Comparison of ENCODE assay signal across 8 mouse cellular contexts in the genomic region with DNA sequence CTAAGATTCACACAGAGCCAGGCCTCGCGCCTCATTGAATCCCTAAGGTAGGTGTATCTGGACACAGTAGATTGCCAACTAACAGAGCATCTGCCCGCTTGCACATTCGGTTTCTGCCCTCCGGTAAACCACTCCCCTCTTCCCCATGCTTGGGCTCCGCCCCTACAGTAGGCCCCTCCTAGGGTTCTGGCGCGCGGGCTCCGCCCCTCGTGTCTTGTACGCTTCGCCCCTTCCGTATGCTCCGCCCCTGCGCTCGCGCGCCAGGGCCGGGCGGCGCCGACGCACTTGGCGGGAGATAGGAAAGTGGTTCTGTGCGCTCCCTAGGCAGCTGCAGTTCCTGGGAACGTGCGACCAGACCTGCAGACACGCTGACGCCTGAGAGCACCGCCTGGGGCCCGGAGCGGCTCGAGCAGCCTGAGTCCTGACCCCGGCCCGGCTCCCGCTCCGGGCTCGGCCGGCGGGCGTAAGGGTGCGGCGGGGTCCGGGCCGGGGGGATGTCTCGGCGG. TPM values are rescaled to one million over a fixed set of nuclear protein-coding genes. Genes with fewer than 3 reads are reported as not detected.
A peak's percentile ranks its signal among the peaks of the same experiment; 100 is the strongest.
DNase-seq lines count a peak whose midpoint lies in the region; ATAC-seq and TF ChIP-seq lines count a peak whose summit lies in the region.

A gene (plus strand): TSS at position 353 of the 506 bp plus-strand sequence.

- H3K4me1 ChIP-seq in bone marrow, adult 2 months (ENCODE audit: control insufficient read depth, insufficient read depth, low read length), result peaks cover 2% of the 10 kb centered on the region; the same call in 1 of the 2 replicates
- peaks cover 18% of the 10 kb centered on the region for H3K4me1 ChIP-seq in embryonic facial prominence, embryonic 15.5 days
- peaks cover 10% of the 10 kb centered on the region; the same call in 1 of the 2 replicates for H3K4me1 ChIP-seq in limb, embryonic 14.5 days (ENCODE audit: control insufficient read depth, insufficient read depth, low read length)
- peaks cover 7% of the 10 kb centered on the region; the same call in 1 of the 2 replicates for H3K4me1 ChIP-seq in midbrain, postnatal 0 days (ENCODE audit: insufficient read depth, low read length)

- H3K9me3 ChIP-seq in embryonic facial prominence, embryonic 15.5 days (replicated peaks), result no peaks in the 10 kb centered on the region
- H3K9me3 ChIP-seq in limb, embryonic 14.5 days (ENCODE audit: control insufficient read depth, low read length), result no peaks in the 10 kb centered on the region
- H3K9me3 ChIP-seq in midbrain, postnatal 0 days (ENCODE audit: low read length), result no peaks in the 10 kb centered on the region

- peak within 1 kb of the TSS; percentile 37; the same call in 1 of the 2 replicates for H3K9ac ChIP-seq in embryonic facial prominence, embryonic 15.5 days
- H3K9ac ChIP-seq in limb, embryonic 14.5 days (ENCODE audit: low read depth, low read length, severe bottlenecking), result peak within 1 kb of the TSS; percentile 68
- peak within 1 kb of the TSS; percentile 42 for H3K9ac ChIP-seq in midbrain, postnatal 0 days (replicated peaks; ENCODE audit: low read length, poor library complexity, severe bottlenecking)

- H3K4me2 ChIP-seq in embryonic facial prominence, embryonic 15.5 days (replicated peaks), result peak within 1 kb of the TSS; percentile 99
- peak within 1 kb of the TSS; percentile 99 for H3K4me2 ChIP-seq in limb, embryonic 14.5 days (replicated peaks; ENCODE audit: low read depth, low read length, severe bottlenecking)
- peak within 1 kb of the TSS; percentile 100 for H3K4me2 ChIP-seq in midbrain, postnatal 0 days (ENCODE audit: low read depth, low read length, poor library complexity, severe bottlenecking)

- peak within 1 kb of the TSS; percentile 82 for H3K4me3 ChIP-seq in bone marrow, adult 2 months (replicated peaks; ENCODE audit: control insufficient read depth, low read depth, low read length)
- peak within 1 kb of the TSS; percentile 73 for H3K4me3 ChIP-seq in embryonic facial prominence, embryonic 15.5 days (replicated peaks)
- H3K4me3 ChIP-seq in limb, embryonic 14.5 days (replicated peaks; ENCODE audit: low read length), result peak within 1 kb of the TSS; percentile 68
- peak within 1 kb of the TSS; percentile 55 for H3K4me3 ChIP-seq in midbrain, postnatal 0 days (ENCODE audit: low read depth, low read length)

- peak; percentile 96 for DNase-seq in 416B (ENCODE audit: low read depth)
- peak; percentile 87 for DNase-seq in heart, adult 8-10 months (ENCODE audit: low spot score)
- peak; percentile 95 for DNase-seq in kidney, adult 9 months
- peak; percentile 95 for DNase-seq in limb, embryonic 14.5 days (ENCODE audit: low spot score)
- peak; percentile 94 for DNase-seq in midbrain, postnatal 0 days (ENCODE audit: low spot score)
- peak; percentile 91 to 94 for DNase-seq in spleen, postnatal 14 days (ENCODE audit: low spot score in 2 of 2)

- H3K27me3 ChIP-seq in embryonic facial prominence, embryonic 15.5 days, result no peaks in the 10 kb centered on the region
- H3K27me3 ChIP-seq in limb, embryonic 14.5 days (ENCODE audit: control insufficient read depth, insufficient read depth, low read length), result no peaks in the 10 kb centered on the region
- H3K27me3 ChIP-seq in midbrain, postnatal 0 days (ENCODE audit: insufficient read depth, low read length), result no peaks in the 10 kb centered on the region

- WGBS in bone marrow, adult 2 months, result 1% methylated on average over 48 of the region's 48 CpGs
- under 1% methylated on average over 48 of the region's 48 CpGs for WGBS in embryonic facial prominence, embryonic 15.5 days
- WGBS in limb, embryonic 14.5 days, result under 1% methylated on average over 48 of the region's 48 CpGs
- 1% methylated on average over 35 of the region's 48 CpGs for WGBS in midbrain, postnatal 0 days

- peak; percentile 100 for ATAC-seq in embryonic facial prominence, embryonic 15.5 days (ENCODE audit: insufficient number of reproducible peaks, low FRiP score, low TSS enrichment, low read depth)
- ATAC-seq in limb, embryonic 14.5 days (ENCODE audit: low FRiP score, low read depth), result peak; percentile 100
- peak; percentile 97 for ATAC-seq in midbrain, postnatal 0 days (ENCODE audit: low FRiP score)

- no peak for TF ChIP-seq CTCF in bone marrow, adult 2 months (IDR thresholded peaks at IDR 0.05; ENCODE audit: control insufficient read depth, insufficient read depth, low read length)
- TF ChIP-seq CTCF in midbrain, postnatal 0 days (IDR thresholded peaks at IDR 0.05), result no peak

- peak within 1 kb of the TSS; percentile 44 for H3K27ac ChIP-seq in bone marrow, adult 2 months (ENCODE audit: control insufficient read depth, insufficient read depth, low read depth, low read length, poor library complexity)
- H3K27ac ChIP-seq in embryonic facial prominence, embryonic 15.5 days (replicated peaks), result 0 out of 2 replicates have a peak within 1 kb of the TSS, but pooled peaks have one; percentile 8
- H3K27ac ChIP-seq in limb, embryonic 14.5 days (replicated peaks; ENCODE audit: low read depth, low read length), result 0 out of 2 replicates have a peak within 1 kb of the TSS, but pooled peaks have one; percentile 19
- no peak within 1 kb of the TSS for H3K27ac ChIP-seq in midbrain, postnatal 0 days (ENCODE audit: low read depth, low read length)

- H3K36me3 ChIP-seq in embryonic facial prominence, embryonic 15.5 days, result no peaks in the 10 kb centered on the region
- H3K36me3 ChIP-seq in limb, embryonic 14.5 days (ENCODE audit: control insufficient read depth, insufficient read depth, low read length), result 0 out of 2 replicates have a peak, but pooled peaks cover 4% of the 10 kb centered on the region
- no peaks in the 10 kb centered on the region for H3K36me3 ChIP-seq in midbrain, postnatal 0 days (ENCODE audit: insufficient read depth, low read length)

- TF ChIP-seq POLR2A in bone marrow, adult 2 months (IDR thresholded peaks at IDR 0.05; ENCODE audit: borderline replicate concordance, control insufficient read depth, low read depth, low read length), result peak; percentile 84; the same call in 1 of the 2 replicates
- 0 out of 2 replicates have a peak, but pooled peaks have one; percentile 30 for TF ChIP-seq POLR2A in limb, embryonic 14.5 days (IDR thresholded peaks at IDR 0.05; ENCODE audit: borderline replicate concordance, extremely low read depth, insufficient read depth, insufficient read length)

RNA-seq across cellular contexts. Expression of the gene that starts here (rescaled TPM):
- 43.6 and 59.3 TPM in 2 replicates for polyA plus RNA-seq in bone marrow, adult 2 months (2011; ENCODE audit: insufficient read depth, insufficient read length, low replicate concordance, missing spikeins)
- polyA plus RNA-seq in embryonic facial prominence, embryonic 15.5 days (2015; fragmentation: Nextera tagmentation; extraction: Ambion mirVana), result 23.3 and 24.8 TPM in 2 replicates
- total RNA-seq in heart, adult 8-10 months (2022), result under 1 TPM in 3 of 4 experiments, not detected in 1; 0.08 to 0.41 (median 0.26) TPM
- polyA plus RNA-seq in limb, embryonic 14.5 days (2012; rRNA removed), result 26.0 and 28.3 TPM in 2 replicates
- 17.4 and 18.9 TPM in 2 replicates for polyA plus RNA-seq in limb, embryonic 14.5 days (2014; fragmentation: Nextera tagmentation; extraction: Ambion mirVana)
- total RNA-seq in midbrain, postnatal 0 days (2014; rRNA removed), result 1.4 and 2.2 TPM in 2 replicates
- 1.2 and 1.8 TPM in 2 replicates for polyA plus RNA-seq in midbrain, postnatal 0 days (2015; fragmentation: Nextera tagmentation; extraction: Ambion mirVana)

Comparison
In these comparisons a context has a peak if more than half of its experiments do, and no peak if none do; other contexts are left out.
1. Peak in DNase-seq in heart, adult 8-10 months; RNA of the gene not detected or under 1 TPM.